Mouse (Mus musculus) liver, embryonic 15.5 days (tissue): ENCODE measurements around the gene 7530416G11Rik. TPM values are rescaled to one million over a fixed set of nuclear protein-coding genes. Genes with fewer than 3 reads are reported as not detected.

Experiments used
- ATAC-seq: fragments of 200-750 bp; cut with Nextera tagmentation; 2 replicates; pipeline ENCODE4 v1.8.0; 2017; ENCODE audit warnings: moderate number of reproducible peaks, mild to moderate bottlenecking, moderate library complexity; ENCODE audit not compliant: insufficient read depth
- H3K27ac ChIP-seq: fragments of 300-500 bp; sonication (generic); replicated peaks from 2 replicates; pipeline ENCODE4 v1.5.1; 2015; ENCODE audit warnings: mild to moderate bottlenecking, inconsistent platforms
- H3K27me3 ChIP-seq: fragments of 300-500 bp; sonication (generic); 2 replicates; pipeline ENCODE4 v1.6.1; 2015; ENCODE audit warnings: mild to moderate bottlenecking, inconsistent platforms
- H3K36me3 ChIP-seq: fragments of 300-500 bp; sonication (generic); replicated peaks from 2 replicates; pipeline ENCODE4 v1.6.1; 2015; ENCODE audit warnings: moderate library complexity, mild to moderate bottlenecking, inconsistent platforms
- H3K4me1 ChIP-seq: fragments of 300-500 bp; sonication (generic); replicated peaks from 2 replicates; pipeline ENCODE4 v1.6.1; 2015; ENCODE audit warnings: inconsistent platforms
- H3K4me2 ChIP-seq: fragments of 300-500 bp; sonication (generic); 2 replicates; pipeline ENCODE4 v1.6.1; 2015; ENCODE audit warnings: moderate library complexity, mild to moderate bottlenecking, inconsistent platforms
- H3K4me3 ChIP-seq: fragments of 300-500 bp; sonication (generic); replicated peaks from 2 replicates; pipeline ENCODE4 v1.5.1; 2015; ENCODE audit warnings: mild to moderate bottlenecking, inconsistent platforms
- H3K9ac ChIP-seq: fragments of 300-500 bp; sonication (generic); 2 replicates; pipeline ENCODE4 v1.6.1; 2015; ENCODE audit warnings: moderate library complexity, mild to moderate bottlenecking, inconsistent platforms
- H3K9me3 ChIP-seq: fragments of 300-500 bp; sonication (generic); replicated peaks from 2 replicates; pipeline ENCODE4 v1.6.1; 2016; ENCODE audit warnings: inconsistent platforms
- WGBS: fragments of 180-500 bp; shearing (Covaris S2); methylation state at CpG from one replicate; pipeline ENCODE4 v1.1.7; 2015; ENCODE audit warnings: mixed read lengths; ENCODE audit not compliant: insufficient replicate concordance; 5-methylcytosine and 5-hydroxymethylcytosine counted together
- polyA plus RNA-seq: library from polyadenylated mRNA; unstranded; fragments of >200 nt; fragmentation: Nextera tagmentation; extraction: Ambion mirVana; gene quantifications from 2 replicates; pipeline ENCODE4 v1.2.1, GENCODE M21; 2015

The 7530416G11Rik gene
- polyA plus RNA-seq = not detected in 2 replicates

GRCm38 (mm10) chr15:85503127-85503526, at the start of gene 7530416G11Rik:
Gene 7530416G11Rik (minus strand): TSS chr15:85503227.
- Histone ChIP-seq H3K27me3 (no peaks in the 10 kb centered on the region), H3K9me3 (no peaks in the 10 kb centered on the region), H3K4me2 (no peak within 1 kb of the TSS), H3K4me3 (no peak within 1 kb of the TSS), H3K27ac (no peak within 1 kb of the TSS), H3K9ac (no peak within 1 kb of the TSS), H3K4me1 (no peaks in the 10 kb centered on the region), H3K36me3 (no peaks in the 10 kb centered on the region)
- no peak for ATAC-seq
- 58% methylated on average over 8 of the region's 8 CpGs for WGBS

GRCm38 (mm10) chr15:85546500-85546899, 43.5 kb upstream of the 7530416G11Rik start:
- H3K4me3 ChIP-seq = no peak overlapping the region
- H3K27me3 ChIP-seq = 0 out of 2 replicates have a peak, but pooled peaks cover 3% of the 10 kb centered on the region
- no peak overlapping the region for H3K27ac ChIP-seq
- H3K4me1 ChIP-seq = no peaks in the 10 kb centered on the region
- no peak overlapping the region for H3K9ac ChIP-seq
- no peak overlapping the region for H3K4me2 ChIP-seq
- ATAC-seq = no peak
- no peaks in the 10 kb centered on the region for H3K9me3 ChIP-seq
- H3K36me3 ChIP-seq = no peaks in the 10 kb centered on the region
- 56% methylated on average over 4 of the region's 4 CpGs for WGBS

- Histone ChIP-seq H3K36me3 (no peaks in the 10 kb centered on the region), H3K9ac (no peak overlapping the region), H3K4me2 (no peak overlapping the region), H3K4me3 (no peak overlapping the region), H3K9me3 (no peaks in the 10 kb centered on the region), H3K27ac (no peak overlapping the region), H3K27me3 (0 out of 2 replicates have a peak, but pooled peaks cover 3% of the 10 kb centered on the region), H3K4me1 (no peaks in the 10 kb centered on the region)
- ATAC-seq = no peak
- 39% methylated on average over 5 of the region's 5 CpGs for WGBS
These were observed 42.3 kb upstream of the 7530416G11Rik start for GRCm38 (mm10) chr15:85545369-85545768.

- 0 out of 2 replicates have a peak, but pooled peaks cover 3% of the 10 kb centered on the region for H3K27me3 ChIP-seq
- H3K4me3 ChIP-seq = no peak overlapping the region
- WGBS = 55% methylated on average over 11 of the region's 11 CpGs
- H3K9me3 ChIP-seq = no peaks in the 10 kb centered on the region
- no peak for ATAC-seq
- H3K27ac ChIP-seq = no peak overlapping the region
- H3K9ac ChIP-seq = no peak overlapping the region
- no peak overlapping the region for H3K4me2 ChIP-seq
- no peaks in the 10 kb centered on the region for H3K4me1 ChIP-seq
- H3K36me3 ChIP-seq = no peaks in the 10 kb centered on the region
These were observed 35.1 kb upstream of the 7530416G11Rik start for GRCm38 (mm10) chr15:85538170-85538569.

- Histone ChIP-seq H3K36me3 (no peaks in the 10 kb centered on the region), H3K4me2 (no peak overlapping the region), H3K4me1 (no peaks in the 10 kb centered on the region), H3K9me3 (no peaks in the 10 kb centered on the region), H3K9ac (no peak overlapping the region), H3K27ac (no peak overlapping the region), H3K27me3 (no peaks in the 10 kb centered on the region), H3K4me3 (no peak overlapping the region)
- 78% methylated on average over 25 of the region's 25 CpGs for WGBS
- no peak for ATAC-seq
These were observed 34.1 kb upstream of the 7530416G11Rik start for GRCm38 (mm10) chr15:85537151-85537550.

GRCm38 (mm10) chr15:85534646-85535045, 31.6 kb upstream of the 7530416G11Rik start:
- Histone ChIP-seq H3K36me3 (no peaks in the 10 kb centered on the region), H3K4me2 (no peak overlapping the region)
- 68% methylated on average over 6 of the region's 6 CpGs for WGBS

GRCm38 (mm10) chr15:85534215-85534614, 31.2 kb upstream of the 7530416G11Rik start:
- Histone ChIP-seq H3K4me1 (no peaks in the 10 kb centered on the region), H3K9ac (no peak overlapping the region), H3K36me3 (no peaks in the 10 kb centered on the region), H3K9me3 (no peaks in the 10 kb centered on the region), H3K4me2 (no peak overlapping the region), H3K27me3 (no peaks in the 10 kb centered on the region), H3K27ac (no peak overlapping the region), H3K4me3 (no peak overlapping the region)
- WGBS = 70% methylated on average over 8 of the region's 8 CpGs
- ATAC-seq = no peak

More at GRCm38 (mm10) chr15:85534646-85535045, 31.6 kb upstream of the 7530416G11Rik start:
- no peak overlapping the region for H3K27ac ChIP-seq
- H3K4me3 ChIP-seq = no peak overlapping the region
- H3K27me3 ChIP-seq = no peaks in the 10 kb centered on the region
- no peaks in the 10 kb centered on the region for H3K9me3 ChIP-seq
- H3K9ac ChIP-seq = no peak overlapping the region
- no peak for ATAC-seq
- no peaks in the 10 kb centered on the region for H3K4me1 ChIP-seq

- 54% methylated on average over 3 of the region's 3 CpGs for WGBS
- no peak overlapping the region for H3K4me2 ChIP-seq
These were observed 29.0 kb upstream of the 7530416G11Rik start for GRCm38 (mm10) chr15:85532063-85532462.

GRCm38 (mm10) chr15:85529911-85530310, 26.9 kb upstream of the 7530416G11Rik start:
- Histone ChIP-seq H3K4me1 (no peaks in the 10 kb centered on the region), H3K4me2 (no peak overlapping the region), H3K27me3 (peaks cover 6% of the 10 kb centered on the region; the same call in 1 of the 2 replicates), H3K9ac (no peak overlapping the region), H3K36me3 (no peaks in the 10 kb centered on the region), H3K27ac (no peak overlapping the region), H3K9me3 (no peaks in the 10 kb centered on the region), H3K4me3 (no peak overlapping the region)
- ATAC-seq = no peak
- WGBS = 50% methylated on average over 3 of the region's 3 CpGs

More at GRCm38 (mm10) chr15:85532063-85532462, 29.0 kb upstream of the 7530416G11Rik start:
- H3K36me3 ChIP-seq = no peaks in the 10 kb centered on the region
- no peak overlapping the region for H3K9ac ChIP-seq
- H3K27me3 ChIP-seq = no peaks in the 10 kb centered on the region
- ATAC-seq = no peak
- H3K27ac ChIP-seq = no peak overlapping the region
- no peaks in the 10 kb centered on the region for H3K9me3 ChIP-seq
- H3K4me3 ChIP-seq = no peak overlapping the region
- no peaks in the 10 kb centered on the region for H3K4me1 ChIP-seq

- no peaks in the 10 kb centered on the region for H3K36me3 ChIP-seq
- no peaks in the 10 kb centered on the region; the same call in 1 of the 2 replicates for H3K4me1 ChIP-seq
- no peak for ATAC-seq
- H3K27ac ChIP-seq = no peak overlapping the region
- H3K9ac ChIP-seq = no peak overlapping the region
- no peaks in the 10 kb centered on the region for H3K9me3 ChIP-seq
- WGBS = 43% methylated on average over 12 of the region's 12 CpGs
- H3K27me3 ChIP-seq = peaks cover 20% of the 10 kb centered on the region
- no peak overlapping the region for H3K4me2 ChIP-seq
- H3K4me3 ChIP-seq = no peak overlapping the region
These were observed 21.4 kb upstream of the 7530416G11Rik start for GRCm38 (mm10) chr15:85524404-85524950.

GRCm38 (mm10) chr15:85523173-85523991, 20.4 kb upstream of the 7530416G11Rik start:
- no peak for ATAC-seq
- Histone ChIP-seq H3K4me1 (no peaks in the 10 kb centered on the region; the same call in 1 of the 2 replicates), H3K9me3 (no peaks in the 10 kb centered on the region), H3K36me3 (no peaks in the 10 kb centered on the region), H3K9ac (no peak overlapping the region), H3K27ac (no peak overlapping the region), H3K27me3 (peaks cover 20% of the 10 kb centered on the region), H3K4me2 (peak overlapping the region; percentile 18), H3K4me3 (no peak overlapping the region)
- WGBS = 14% methylated on average over 14 of the region's 14 CpGs
